Mouse (Mus musculus): Measurements from ENCODE around the gene Zfp697. TPM values are rescaled to one million over a fixed set of nuclear protein-coding genes. Genes with fewer than 3 reads are reported as not detected.

Zfp697 gene
- total RNA-seq, 2 experiments from 2014 or later, result 5.9 to 6.9 TPM

Other genes with a start within 250 kb of the Zfp697 start
- gene Adam30, start 221.8 kb upstream of the Zfp697 start, total RNA-seq (2021), result not detected
- gene Reg4, start 160.3 kb upstream of the Zfp697 start, total RNA-seq (2021), result not detected
- 10 to 100 TPM; 26.0 to 27.1 TPM for gene Hmgcs2, start 102.0 kb upstream of the Zfp697 start, total RNA-seq (2021)
- gene Phgdh, start 42.5 kb upstream of the Zfp697 start, total RNA-seq (2021), result 1 to 10 TPM; 1.9 to 2.1 TPM
- gene Gm4450, start 74.7 kb downstream of the Zfp697 start, total RNA-seq (2021), result not detected
- not detected for gene Hsd3b4, start 128.1 kb downstream of the Zfp697 start, total RNA-seq (2021)
- not detected for gene Gm10681, start 206.3 kb downstream of the Zfp697 start, total RNA-seq (2021)
- not detected for gene Hsd3b5, start 247.8 kb downstream of the Zfp697 start, total RNA-seq (2021)

Measured in heart, postnatal 36 days (tissue).